Mouse (Mus musculus) heart, postnatal 0 days (tissue): Measurements from ENCODE around the gene Camsap2.
A peak's percentile ranks its signal among the peaks of the same experiment; 100 is the strongest.

Experiments
- CTCF ChIP-seq: IDR thresholded peaks from 2 replicates; pipeline ENCODE4 v1.5.1; 2016; ENCODE audit warnings: antibody characterized with exemption, control low read depth, low read depth
- EP300 ChIP-seq: IDR thresholded peaks from 2 replicates; pipeline ENCODE4 v1.6.1; 2016; ENCODE audit warnings: antibody characterized with exemption, low read depth

DNA sequence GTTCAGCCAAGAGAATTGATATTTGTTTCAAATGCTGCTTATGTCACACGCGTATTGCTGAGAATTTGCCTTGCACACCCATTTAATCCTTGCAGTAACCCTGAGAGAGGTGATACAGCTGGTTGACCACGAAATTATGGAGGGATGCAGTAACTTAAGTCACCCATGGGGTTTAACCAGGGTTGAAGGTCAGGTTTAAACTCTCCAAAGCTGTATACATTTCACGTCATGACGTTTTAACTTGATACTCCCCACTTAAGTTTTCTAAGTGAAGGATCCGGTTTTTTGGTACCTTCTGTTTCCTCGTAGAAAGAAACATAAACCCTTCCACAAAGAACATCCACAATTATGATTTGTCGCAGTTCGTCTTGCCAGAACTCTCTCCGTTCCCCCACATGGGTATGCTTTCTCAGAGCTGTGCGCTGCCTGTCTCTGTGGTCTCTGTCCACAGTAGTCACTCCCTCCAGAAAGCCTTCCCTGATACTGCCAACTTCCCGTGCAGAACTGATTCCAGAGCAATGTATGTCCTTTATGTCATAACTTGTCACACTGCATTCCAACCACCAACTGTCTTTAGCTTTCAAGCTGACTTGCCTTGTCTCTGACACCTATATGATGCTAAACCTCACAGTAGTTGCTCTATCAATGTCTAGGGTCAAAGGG lies 600 bp upstream of the Camsap2 start:
- TF ChIP-seq EP300 (no peak), CTCF (0 out of 2 replicates have a peak, but pooled peaks have one; percentile 4)
